Mouse (Mus musculus): ENCODE data around the gene Sytl2.

DNA sequence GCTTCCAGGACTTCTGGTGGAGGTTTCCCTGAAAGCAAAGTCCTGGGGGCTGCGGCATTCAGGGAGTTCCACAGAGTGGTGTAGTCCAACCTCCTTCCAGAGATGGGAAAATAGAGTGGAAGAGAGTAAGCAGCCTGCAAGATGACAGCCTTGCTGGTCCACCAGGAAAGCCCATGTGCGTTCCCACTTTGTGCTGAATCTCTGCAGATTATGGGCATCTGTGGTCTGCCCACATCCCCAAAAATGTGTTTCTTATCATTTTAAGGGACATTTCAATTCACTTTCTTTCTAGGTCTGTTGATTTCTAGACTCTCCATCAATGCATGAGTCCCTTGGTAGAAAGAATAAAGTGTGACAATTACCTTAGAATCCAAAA lies 52.2 kb downstream of the Sytl2 start:
- no peak for TF ChIP-seq USF1 (IDR thresholded peaks at IDR 0.05; ENCODE audit: low read depth)
- TF ChIP-seq MYOD1 (IDR thresholded peaks at IDR 0.05; ENCODE audit: control insufficient read depth in 1 of 3, insufficient read length in 2 of 3, low read depth in 2 of 3) = no peak
- no peak for TF ChIP-seq POLR2A (IDR thresholded peaks at IDR 0.05; ENCODE audit: insufficient read length, low read depth)
- no peak for TF ChIP-seq E2F4 (IDR thresholded peaks at IDR 0.05; ENCODE audit: insufficient read depth)
- TF ChIP-seq SRF (IDR thresholded peaks at IDR 0.05; ENCODE audit: control insufficient read depth, insufficient read length, low read depth) = no peak
- no peak for TF ChIP-seq POLR2AphosphoS2 (IDR thresholded peaks at IDR 0.05; ENCODE audit: insufficient read length, low read depth)
- no peak for TF ChIP-seq CEBPB (IDR thresholded peaks at IDR 0.05; ENCODE audit: insufficient read depth, poor library complexity, severe bottlenecking)
- no peak for TF ChIP-seq MAX (IDR thresholded peaks at IDR 0.05; ENCODE audit: low read depth)
- TF ChIP-seq TCF12 (IDR thresholded peaks at IDR 0.05; ENCODE audit: insufficient read depth, poor library complexity, severe bottlenecking) = no peak
- TF ChIP-seq MYOG (IDR thresholded peaks at IDR 0.05; ENCODE audit: control insufficient read depth in 1 of 3, insufficient read depth in 1 of 3, insufficient read length in 2 of 3, low read depth in 2 of 3) = no peak

Measured in myocyte (in vitro differentiated cells).